Mouse (Mus musculus) embryo, embryonic 10 days (tissue): Measurements from ENCODE around the gene Olfr1330.
"Not testable (repeated sequence)": the region's sequence is repeated elsewhere in the genome, so short reads cannot be mapped to it uniquely, and the experiment has no call there.

ENCODE experiments used
- DNase-seq: peaks from one replicate; pipeline ENCODE4 v3.0.0-alpha.2; 2015; ENCODE audit warnings: low spot score

The Olfr1330 gene

DNA sequence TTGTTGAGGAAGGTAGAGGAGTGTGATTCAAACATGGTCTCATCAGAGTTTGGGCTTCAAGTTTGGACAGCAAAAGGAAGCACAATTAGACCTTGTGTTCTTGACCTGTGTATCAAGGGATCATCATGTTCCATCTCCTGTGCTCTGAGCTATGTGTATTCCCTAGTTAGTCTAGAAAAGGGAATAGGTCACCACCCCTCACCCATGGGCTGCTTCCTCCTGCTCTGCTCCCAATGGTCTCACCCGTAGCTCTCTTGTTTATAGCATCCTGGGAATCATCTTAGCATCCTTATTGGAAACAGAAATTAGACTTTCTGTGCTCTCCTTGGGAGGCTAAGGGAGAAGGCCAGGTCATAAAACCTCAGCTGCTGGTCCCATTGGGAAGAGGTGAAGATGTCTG, at the start of gene Olfr1330:
Gene Olfr1330, plus strand, starts transcription at position 301 of the 400 bp plus-strand sequence.
- DNase-seq = no peak

DNA sequence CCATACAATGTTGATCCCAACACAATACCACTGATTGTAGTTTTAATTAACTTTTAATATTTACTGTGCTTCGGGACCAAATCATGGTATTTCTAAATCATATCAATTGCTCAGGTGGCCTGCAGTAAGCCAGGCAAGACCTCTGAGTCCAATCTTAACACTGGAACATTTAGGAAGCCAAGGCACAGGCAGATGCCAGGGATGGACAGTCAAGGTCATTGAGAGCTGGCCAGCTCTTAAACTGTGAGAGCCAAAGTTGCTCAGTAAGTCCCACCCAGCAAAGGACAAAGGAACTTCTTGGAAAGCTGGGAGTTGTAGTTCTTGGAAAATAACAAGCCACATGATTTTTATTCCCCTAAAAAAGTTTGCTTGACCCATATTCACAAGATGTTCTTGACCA, 26.6 kb upstream of the Olfr1330 start:
- no peak for DNase-seq

DNA sequence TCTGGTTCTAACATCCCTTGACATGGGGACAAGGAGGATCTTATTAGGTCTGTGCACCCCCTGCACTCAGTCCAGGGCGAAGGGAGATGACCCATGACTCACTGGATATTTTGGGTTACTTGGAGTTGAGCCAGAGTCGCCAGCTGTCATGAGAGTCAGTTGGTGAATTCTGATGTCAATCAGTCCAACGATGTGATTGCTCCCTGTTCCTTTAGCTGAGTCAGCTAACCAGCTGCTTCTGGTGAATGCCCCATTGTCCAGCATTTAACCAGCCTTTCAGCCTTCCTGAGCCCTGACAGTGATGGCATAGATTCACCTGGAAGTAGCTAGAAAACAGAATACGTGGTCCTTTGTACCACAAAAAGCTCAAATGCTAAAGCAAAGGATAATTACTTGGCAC, 25.7 kb upstream of the Olfr1330 start:
- no peak for DNase-seq

DNA sequence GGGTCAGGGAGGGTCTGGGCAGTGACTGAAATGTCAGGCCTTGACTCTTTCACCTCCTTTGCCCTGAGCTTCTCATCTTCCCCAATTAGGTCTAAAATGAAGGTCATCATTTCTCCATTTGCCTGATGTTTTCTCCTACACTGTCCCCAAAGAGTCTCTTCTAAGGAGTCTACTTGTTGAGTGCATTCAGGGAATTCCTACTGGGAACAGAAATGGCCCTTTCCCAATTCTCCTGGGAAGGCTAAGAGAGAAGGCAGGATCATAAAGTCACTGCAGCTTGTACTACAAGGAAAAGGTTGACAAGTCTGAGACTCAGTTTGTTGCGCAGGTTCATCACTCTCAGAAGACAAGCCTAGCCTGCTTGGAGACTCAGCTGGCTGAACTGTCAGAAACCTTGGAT, 24.0 kb upstream of the Olfr1330 start, which contains the start of gene Olfr1331:
Gene Olfr1331, plus strand, starts transcription at position 301 of the 400 bp plus-strand sequence.
- DNase-seq = no peak

DNA sequence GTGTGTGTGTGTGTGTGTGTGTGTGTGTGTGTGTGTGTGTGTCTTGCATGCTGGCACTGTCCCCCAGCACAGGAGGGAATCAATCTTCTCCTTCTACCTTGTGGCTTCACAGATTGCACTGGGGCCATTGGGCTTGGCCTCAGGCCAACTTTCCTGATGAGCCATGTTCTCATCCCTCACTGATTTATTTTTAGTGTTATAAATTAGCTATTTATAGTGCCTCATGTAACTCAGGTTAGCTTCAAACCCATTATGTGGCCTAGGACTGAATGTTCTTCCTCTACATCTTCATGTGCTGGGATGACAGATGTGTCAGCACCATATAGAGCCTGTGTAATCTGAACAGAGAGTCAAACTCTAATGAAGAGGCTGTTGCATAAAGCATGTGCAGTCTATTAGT, 20.8 kb upstream of the Olfr1330 start:
- DNase-seq = no peak

DNA sequence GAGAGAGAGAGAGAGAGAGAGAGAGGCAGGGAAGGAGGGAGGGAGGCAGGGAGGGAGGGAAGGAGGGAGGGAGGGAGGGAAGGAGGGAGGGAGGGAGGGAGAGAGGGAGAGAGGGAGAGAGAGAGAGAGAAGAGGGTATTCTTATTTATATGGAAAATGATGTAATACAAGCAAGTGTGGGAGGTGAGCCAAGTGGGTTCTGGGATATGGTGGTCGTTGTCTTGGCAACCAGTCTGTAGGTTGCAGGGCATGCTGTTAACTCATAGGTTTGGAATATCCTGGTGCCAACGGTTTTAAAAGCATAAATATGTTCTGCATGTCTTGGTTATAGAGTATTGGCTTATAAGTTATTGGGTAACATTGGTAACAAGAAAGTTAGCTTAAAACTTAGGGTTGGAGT, 13.6 kb downstream of the Olfr1330 start:
- DNase-seq = no peak

DNA sequence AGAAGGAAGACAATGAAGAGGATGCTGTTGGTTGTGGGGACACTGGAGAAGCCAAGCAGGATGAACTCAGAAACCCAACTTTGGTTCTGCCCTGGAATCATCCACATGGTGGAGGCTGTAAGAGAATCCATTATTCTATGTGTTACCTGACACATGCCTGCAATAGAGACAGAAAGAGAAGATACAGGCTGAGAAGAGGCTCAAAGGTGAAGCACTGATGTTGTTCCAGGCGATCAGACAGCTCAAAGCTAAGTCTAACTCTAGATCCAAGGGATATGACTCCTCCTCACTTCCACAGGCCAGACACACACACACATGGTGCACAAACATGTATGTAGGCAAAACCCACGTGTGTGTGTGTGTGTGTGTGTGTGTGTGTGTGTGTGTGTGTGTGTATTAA, 29.0 kb downstream of the Olfr1330 start, which contains the start of gene Olfr1329:
Gene Olfr1329, minus strand, starts transcription at position 101 of the 400 bp plus-strand sequence.
- DNase-seq = not testable (repeated sequence)

DNA sequence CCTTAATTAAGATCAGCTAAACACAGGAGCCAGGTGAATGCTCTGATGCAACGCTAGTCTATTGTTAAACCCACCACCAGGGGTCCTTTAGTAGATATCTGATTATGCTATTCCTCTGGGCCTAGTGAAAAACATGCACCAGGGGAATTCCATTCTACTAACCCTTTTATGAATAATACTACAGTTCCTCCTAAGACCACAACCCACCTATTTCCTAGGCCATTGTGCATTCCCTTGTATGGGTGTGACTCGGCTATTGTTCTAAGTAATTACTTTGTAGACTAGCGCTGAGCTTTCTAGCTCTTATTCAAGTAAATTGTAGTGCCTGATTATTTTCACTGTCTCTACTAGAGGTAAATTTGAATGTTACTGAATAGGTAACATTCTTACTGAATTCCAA, 42.9 kb downstream of the Olfr1330 start:
- not testable (repeated sequence) for DNase-seq

DNA sequence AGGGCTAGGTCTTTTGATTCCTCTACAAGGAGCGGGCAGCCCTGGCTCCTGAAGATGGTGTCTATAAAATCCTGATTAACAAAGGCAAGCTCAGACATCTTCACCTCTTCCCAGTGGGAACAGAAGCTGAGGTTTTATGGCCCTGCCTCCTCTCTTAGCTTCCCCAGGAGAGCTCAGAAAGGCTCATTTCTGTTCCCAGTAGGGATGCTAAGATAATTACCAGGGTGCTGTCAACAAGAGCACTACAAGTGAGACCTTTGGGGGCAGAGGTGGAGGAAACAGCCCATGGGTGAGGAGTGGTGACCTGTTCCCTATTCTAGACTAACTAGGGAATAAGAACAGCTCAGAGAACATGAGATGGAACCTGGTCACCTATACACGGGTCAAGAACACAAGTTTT, 50.1 kb downstream of the Olfr1330 start, which contains the start of gene Olfr1328:
Gene Olfr1328, minus strand, starts transcription at position 101 of the 400 bp plus-strand sequence.
- no peak for DNase-seq
